Mouse (Mus musculus) adrenal gland, postnatal 36 days (tissue): Measurements from ENCODE around the gene Polr2l. TPM values are rescaled to one million over a fixed set of nuclear protein-coding genes. Genes with fewer than 3 reads are reported as not detected.
A peak's percentile ranks its signal among the peaks of the same experiment; 100 is the strongest.

ENCODE experiments used
- DNase-seq, 2 experiments: peaks; one replicate each; pipeline ENCODE4 v3.0.0; 2021; ENCODE audit warnings: mixed read lengths in 1 of 2
- total RNA-seq, 2 experiments: library from RNA; stranded (reverse); gene quantifications; 2 replicates each; pipeline ENCODE4 v1.2.3; 2021

Polr2l gene
- total RNA-seq, 2 experiments from 2014 or later: 99.8 to 134 TPM

DNA sequence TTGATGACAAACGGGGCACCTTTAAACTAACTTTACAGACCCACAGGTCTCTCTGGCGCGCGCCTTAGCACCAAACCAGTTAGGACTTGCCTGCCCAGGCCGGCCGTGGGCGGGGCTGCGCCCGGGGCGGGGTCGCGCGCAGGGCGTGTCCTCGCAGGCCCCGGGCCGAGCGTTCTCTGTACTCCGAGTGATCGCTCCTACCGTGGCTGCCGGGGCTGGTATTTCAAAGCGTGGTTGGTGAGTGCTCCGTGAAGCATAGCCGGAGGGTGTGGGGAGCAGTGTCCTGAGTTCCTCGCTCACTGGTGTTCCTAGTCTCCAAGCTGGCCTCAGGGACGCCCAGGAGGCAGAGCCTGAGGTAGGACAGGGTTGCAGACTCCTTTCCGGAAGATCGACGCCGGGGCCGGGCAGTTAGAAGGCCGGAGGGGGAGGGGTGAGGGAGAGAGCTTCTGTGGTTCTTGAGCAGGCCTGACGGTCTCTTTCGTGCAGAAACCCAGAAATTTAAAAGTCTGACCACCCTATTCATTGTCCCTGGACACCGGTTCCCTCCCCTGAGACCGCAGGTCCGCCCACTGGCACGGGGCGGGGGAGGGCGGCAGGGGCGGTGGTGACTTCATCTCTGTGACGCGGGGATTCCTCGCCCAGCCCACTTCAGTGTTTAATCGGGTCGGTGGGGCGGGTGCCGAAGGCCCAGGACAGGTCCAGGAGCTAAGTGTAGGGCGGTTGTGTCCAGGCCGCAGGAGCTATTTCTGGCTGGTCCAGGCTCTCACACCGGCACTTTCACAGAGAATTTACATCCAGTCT is 7.5 kb downstream of the Polr2l start, which contains the start of gene Cd151:
Gene Cd151 (plus strand): TSS at position 163 of the 801 bp plus-strand sequence.
- peak; percentile 94 to 97 for DNase-seq

DNA sequence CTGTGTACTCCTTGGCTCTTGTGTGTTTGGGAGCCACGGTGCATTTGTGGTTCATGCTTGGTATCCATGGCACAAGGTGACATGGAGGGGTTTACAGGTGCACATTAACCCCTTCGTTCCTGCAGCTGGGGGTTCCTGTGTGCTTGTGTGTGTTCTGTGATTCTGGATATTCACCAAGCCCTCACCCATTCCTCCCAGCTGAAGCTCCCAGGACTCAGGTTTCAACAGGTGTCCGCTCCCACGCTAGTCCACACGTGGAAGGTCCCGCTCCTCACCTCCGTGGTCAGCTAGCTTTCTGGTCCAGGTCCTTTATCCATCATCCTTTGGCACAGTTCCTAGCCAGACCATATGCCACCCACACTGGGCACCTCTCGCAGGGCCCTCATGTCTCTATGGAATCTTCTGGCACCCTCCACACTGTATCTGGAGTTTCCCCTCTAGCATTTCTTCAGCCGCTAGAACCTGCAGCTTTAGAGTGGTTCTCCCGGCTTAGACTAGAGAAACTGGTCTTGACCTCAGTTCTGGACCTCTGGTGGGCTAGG is 8.3 kb downstream of the Polr2l start:
- no peak for DNase-seq

DNA sequence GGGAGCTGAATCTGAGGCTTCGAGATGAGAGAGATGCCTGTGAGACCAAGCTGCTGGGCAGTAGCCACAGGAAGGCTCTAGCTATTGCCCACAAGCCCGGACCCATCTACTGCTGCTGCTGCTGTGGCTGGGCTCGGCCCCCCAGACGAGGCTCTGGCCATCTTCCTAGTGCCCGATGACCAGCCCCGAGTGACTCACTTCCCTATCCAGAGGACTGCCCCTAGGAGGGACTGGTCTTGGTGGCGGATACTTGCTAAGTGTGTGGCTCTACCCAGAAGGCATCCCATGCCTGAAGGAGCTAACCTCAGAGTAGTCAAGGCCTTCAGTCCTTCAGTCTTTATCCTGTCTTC is 8.9 kb downstream of the Polr2l start:
- peak; percentile 59 to 65 for DNase-seq

DNA sequence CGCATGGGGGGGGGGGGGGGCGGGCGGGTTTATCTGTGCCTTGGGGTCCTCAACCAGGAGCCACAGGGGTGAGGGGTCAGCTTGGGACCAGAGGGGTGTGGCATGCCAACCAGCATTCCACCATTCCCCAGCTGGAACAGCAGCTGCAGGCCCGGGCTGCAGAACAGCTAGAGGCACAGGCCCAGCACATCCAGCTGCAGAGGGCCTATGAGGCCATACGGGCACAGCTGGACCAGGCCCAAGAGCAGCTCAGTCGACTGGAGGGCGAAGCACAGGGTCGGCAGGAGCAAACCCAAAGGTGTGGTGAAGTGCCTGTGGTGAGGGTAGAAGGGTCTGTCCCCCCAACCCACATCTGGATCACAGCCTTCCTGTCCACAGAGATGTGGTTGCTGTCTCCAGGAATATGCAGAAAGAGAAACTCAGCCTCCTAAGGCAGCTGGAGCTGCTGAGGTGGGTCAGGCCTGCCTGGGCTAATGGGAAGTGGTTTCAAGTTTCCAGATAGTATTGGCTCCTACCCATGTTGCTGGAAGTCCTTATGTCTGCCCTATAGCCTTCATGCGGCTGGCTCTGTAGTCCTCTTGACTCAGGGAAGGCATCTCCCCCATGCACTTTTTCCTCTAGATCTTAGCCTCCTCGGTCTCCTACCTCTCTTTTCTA is 9.4 kb downstream of the Polr2l start:
- no peak for DNase-seq

DNA sequence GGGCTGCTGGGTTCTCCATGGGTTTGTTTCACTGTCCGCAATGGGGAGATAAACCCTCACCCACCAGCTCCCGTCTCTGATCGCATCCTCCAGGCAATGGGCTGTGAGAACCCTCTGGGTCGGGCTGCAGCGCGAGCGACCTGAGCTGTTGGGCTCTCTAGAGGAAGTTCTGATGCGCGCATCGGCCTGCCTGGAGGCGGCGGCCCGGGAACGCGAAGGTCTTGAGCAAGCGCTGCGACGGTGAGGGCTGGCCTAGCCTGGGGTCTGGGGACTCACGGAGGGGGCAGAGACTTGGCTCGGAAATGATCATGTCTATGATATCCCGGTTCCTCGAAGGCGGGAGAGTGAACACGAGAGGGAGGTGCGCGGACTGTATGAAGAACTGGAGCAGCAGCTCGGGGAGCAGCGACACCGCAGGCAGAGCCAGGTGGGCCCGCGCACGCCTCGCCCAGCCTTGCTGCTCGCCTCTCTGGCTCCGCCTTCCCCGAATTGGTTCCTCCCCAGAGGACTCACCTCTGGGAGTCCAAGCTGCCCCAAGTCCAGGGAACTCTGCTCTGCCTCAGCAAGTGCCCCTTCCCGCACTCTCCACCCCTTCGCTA is 10.2 kb downstream of the Polr2l start:
- no peak for DNase-seq

DNA sequence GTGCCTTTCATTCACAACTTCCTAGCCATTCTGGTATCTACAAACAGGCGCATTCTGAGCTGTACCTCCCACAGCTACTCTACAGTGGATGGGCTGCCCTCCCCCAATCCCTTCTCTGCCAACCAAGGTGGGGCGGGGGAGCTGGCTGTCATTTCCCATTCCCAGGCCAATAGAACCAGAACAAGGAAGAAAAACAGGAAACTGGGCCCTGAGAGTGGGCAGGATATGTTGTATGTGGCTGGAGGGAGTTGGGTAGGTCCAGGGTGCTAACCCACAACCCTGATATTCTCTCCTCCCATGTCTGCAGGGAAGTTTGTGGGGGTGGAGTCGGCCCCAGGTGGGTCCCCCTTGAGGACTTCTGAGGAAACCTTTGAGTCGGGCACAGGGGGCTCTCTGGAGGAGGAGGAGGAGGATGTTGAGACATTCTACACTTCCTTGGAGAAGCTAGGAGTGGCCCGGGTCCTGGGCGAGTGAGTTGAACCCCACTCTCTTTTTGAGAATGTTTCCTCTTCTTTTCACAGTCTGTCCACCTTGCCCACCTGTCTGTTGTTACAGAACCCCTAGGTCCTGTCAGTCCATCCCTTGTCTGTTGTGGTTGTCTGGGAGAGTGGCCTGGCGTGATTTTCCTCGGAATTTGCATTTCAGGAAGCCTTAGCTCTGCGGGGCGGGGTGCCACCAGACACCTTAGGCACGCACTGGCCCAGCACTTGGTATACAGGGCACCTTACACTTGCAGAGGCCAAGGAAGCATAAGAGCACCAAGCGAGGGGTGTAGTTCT is 10.9 kb downstream of the Polr2l start:
- peak in 1 of 2 experiments; percentile 65 for DNase-seq

DNA sequence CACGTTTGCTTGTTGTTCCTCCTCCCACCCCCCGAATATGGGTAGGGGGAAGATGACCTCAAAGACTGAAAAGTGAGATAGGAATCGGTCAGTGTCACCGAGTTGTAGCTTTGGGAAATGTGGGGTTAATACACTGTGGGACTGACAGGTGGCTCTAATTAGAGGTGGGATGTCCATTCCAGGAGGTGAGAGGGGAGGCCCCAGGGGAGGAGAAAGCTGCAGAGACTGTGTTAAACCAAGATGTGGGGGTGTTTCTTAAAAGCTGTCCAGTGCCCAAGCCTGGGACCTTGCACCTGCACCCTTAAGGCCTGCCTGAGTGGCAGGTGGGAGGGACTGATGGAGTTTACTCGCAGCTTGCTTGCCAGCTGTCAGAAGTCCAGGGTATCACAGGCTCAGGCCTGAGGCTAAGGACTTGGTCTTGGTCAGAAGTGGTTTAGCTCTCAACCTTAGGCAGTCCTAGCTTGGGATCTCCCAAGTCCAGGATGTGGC is 12.6 kb downstream of the Polr2l start:
- no peak for DNase-seq

DNA sequence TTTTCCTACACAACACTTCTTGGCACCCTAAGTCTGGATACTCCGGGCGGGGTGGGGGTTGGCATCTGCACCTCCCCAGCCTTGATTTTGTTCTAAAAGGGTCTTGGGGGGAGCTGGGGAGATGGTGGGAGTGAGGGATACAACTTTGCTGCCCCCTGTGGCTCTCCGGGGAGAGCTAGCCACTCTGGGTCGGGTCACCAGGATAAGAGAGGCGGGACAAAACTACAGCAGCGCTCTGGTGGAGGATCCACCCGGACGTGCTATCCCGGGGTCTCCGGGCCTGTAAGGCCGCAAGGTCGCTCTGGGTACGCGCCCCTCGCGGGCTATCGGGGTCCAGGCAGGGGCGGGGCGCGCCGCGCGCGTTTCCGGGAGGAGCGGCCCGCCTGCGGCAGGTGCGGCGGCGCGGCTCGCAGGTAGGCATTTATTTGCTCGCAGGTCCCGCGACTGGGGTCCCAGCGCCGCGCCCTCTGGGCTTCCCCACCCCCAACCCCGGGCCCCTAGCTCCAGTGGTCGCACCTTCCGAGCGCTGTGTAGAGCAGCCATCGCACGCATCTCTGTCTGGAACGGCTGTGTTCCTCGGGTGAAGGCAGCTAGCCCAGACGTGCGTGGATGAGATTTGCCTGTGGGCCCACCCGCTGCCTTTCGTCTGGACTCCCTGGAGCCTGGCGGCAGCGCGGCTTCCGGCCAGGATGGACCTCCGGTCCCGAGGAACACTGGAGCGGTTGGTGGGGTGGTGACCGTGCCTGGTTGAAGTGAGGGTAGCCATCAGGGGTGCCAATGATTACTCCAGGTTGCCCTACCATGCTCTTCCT is 13.2 kb downstream of the Polr2l start:
- DNase-seq: peak in 1 of 2 experiments; percentile 61

DNA sequence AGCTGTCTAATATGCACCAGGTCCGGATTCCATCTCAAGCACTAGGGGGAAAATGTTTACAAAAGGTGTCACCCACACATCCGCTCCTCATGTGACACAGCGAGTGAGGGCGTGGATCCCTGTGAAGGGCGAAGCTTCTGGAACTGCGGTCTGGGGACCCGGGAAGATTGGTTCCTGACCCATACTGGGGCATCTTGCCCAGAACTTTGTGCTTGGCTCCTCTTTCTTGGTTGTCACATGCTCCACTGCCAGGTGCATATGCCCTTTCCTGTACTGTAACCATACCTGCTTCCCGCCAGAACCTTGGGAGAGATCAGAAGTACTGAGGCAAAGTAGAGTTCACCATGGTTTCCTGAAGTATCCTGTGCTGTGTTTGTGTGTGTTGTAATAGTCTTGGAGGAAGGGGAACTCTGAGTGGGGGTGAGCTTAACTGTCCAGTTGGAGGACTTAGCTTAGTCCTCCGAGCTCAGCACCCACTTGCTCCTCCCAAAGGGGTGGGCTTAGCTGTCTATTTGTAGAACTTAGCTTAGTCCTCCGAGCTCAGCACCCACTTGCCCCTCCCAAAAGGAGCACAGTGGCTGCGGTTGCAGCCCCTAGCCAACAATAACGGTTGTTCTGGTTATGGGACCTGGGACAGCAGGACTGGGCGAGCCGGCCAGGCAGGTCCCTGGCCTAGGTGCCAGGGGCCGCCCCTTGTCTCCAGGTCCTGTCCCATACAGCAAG is 14.4 kb downstream of the Polr2l start, which contains the start of gene Cracr2b:
Gene Cracr2b (plus strand): TSS at position 704 of the 723 bp plus-strand sequence.
- DNase-seq: no peak

DNA sequence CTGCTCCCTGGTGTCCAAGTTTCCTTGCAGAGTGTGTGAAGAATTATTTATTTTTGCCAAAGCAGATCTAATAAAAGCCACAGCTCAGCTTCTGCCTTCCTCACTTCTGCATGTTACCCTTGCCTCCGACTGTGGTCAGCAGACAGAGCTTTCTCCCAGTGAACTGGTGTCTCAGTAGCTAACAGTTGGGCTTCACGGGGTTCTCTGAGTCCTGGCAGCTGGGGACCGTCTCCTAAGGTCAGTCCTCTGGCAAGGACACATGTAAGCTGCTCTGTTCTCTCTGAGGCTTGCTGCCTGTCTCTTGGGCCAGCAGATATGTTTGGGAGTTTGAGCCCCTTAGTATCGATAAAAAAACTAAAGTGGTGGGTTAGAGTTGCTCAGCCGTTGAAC is 14.9 kb downstream of the Polr2l start:
- no peak for DNase-seq

DNA sequence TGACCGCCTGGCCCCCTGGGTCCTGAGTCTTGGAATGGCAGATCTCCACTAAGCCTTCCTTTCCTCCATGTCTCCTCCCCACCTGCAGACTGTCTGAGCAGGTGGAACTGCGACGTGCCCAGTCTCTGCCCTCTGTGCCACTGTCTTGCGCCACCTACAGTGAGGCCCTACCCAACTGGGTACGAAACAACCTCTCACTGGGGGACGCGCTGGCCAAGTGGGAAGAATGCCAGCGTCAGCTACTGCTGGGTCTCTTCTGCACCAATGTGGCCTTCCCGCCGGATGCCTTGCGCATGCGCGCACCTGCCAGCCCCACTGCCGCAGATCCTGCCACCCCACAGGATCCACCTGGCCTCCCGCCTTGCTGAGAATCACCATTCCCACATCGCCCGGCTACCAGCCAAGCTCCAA is 15.6 kb downstream of the Polr2l start:
- DNase-seq: no peak

DNA sequence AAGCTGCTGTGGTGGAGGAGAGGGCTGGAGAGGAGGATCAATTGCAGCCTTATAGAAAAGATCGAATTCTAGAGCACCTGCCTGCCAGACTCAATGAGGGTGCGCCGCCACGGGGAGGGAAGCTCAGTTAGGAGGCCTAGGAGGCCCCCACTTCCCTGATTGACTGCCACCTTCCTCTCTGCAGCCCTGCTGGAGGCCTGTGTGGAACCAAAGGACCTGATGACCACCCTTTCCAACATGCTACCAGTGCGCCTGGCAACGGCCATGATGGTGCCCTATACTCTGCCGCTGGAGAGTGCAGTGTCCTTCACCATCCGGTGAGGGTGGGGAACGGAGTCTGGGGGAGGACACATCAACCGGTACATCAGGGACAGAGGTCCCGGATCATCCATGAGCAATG is 16.3 kb downstream of the Polr2l start:
- DNase-seq: no peak

DNA sequence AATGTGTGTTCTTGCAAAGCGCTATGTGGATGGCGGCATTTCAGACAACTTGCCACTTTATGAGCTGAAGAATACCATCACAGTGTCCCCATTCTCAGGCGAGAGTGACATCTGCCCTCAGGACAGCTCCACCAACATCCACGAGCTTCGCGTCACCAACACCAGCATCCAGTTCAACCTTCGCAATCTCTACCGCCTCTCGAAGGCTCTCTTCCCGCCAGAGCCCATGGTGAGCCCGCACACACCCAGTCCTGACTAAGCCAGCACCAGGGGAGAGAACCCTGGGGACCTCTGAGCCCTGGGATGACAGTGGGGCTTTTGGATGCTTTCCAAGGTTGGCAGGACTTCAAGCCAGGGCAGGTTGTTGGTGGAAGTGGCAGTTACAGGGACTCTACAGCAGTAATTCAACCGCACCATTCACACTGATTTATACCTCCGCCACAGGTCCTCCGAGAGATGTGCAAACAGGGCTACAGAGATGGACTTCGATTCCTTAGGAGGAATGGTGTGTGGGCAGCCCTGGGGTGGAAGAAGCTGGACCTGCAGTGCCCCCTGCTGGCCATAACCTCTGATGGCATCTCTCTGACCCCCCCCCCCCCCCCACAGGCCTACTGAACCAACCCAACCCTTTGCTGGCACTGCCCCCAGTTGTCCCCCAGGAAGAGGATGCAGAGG is 16.8 kb downstream of the Polr2l start:
- peak; percentile 68 to 76 for DNase-seq

DNA sequence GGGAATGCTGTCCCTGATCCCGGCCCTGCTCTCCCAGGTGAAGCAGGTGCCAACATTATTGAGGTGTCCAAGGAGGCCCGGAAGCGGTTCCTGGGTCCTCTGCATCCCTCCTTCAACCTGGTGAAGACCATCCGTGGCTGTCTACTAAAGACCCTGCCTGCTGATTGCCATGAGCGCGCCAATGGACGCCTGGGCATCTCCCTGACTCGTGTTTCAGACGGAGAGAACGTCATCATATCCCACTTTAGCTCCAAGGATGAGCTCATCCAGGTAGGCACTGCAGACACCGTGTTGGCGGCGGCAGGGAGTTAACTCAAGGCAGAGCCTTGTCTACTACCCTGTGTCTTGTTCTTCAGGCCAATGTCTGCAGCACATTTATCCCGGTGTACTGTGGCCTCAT is 17.7 kb downstream of the Polr2l start:
- no peak for DNase-seq

DNA sequence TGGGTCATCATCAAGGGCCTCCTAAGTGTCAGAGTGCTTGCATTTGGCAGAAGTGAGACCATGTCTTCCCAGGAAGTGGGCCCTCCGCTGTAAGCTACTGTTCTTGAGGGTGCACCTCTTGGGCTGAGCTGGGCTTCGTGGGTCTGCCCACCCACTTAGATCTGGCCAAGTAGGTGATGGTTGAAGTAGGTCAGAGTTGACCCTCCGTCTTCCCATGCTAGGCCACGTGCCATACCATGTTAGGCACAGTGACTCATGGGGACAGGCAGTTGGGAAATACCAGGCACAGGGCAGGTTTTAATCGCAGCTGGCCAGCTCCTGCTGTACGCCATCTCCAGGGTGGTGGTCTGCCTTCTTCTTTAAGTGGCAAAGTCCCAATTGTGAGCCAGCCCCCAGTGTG is 18.2 kb downstream of the Polr2l start:
- peak; percentile 79 to 81 for DNase-seq

DNA sequence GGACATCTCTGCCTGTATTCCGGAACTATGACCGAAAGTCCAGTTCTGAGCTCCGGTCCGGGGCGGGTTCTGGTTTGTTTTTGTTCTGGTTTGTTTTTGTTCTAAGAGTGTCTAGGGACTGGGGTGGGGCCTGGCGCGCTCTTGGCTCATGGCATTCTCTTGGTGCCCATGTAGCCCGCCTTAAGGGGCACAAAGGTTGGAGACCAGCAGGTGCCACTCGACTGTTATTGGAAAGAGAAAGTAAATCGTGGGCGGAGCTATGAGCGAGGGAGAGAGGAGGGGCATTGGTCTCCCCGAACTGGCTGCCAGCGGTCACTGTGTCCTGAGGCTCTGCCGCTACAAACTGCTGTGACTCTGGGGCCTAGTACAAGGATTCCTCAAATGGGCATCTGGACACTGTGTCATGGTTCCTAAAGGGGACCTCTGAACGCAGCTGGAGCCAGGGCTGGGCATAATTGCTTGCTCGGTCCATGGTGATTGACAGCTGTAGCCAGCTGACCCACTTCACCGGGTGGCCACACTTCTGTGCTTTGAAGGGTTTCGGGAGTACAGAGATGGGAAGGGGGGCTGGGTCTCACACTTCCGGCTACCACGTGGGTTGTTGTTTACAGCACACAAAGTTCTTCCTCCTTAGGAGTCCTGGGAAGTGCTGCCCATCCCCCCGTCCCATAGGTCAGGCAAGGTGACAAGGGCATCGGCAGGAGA is 19.2 kb downstream of the Polr2l start:
- DNase-seq: peak; percentile 81 to 86

DNA sequence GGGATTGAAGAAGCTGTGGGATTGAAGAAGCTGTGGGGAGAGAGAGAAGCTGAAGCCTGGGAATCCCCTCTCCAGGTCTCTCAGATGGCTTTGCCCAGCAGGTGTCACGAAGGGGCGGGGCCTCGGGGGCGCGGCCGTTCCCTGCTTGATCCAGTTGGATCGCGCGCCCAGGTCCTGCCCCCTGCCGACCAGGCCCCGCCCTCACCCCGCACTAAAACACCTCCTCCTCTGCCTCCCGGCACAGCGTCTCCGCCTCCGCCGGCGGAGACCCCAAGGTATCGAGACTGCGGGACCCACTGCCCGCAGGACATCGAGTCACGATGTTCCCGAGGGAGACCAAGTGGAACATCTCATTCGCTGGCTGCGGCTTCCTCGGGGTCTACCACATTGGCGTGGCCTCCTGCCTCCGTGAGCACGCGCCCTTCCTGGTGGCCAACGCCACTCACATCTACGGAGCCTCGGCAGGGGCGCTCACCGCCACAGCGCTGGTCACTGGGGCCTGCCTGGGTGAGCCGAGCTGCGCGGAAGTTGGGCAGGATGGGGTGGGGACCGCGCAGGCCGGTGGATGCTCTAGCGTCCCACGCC is 19.9 kb downstream of the Polr2l start, which contains the start of gene Pnpla2:
Gene Pnpla2 (plus strand): TSS at position 232 of the 585 bp plus-strand sequence.
- DNase-seq: peak; percentile 99 to 100

DNA sequence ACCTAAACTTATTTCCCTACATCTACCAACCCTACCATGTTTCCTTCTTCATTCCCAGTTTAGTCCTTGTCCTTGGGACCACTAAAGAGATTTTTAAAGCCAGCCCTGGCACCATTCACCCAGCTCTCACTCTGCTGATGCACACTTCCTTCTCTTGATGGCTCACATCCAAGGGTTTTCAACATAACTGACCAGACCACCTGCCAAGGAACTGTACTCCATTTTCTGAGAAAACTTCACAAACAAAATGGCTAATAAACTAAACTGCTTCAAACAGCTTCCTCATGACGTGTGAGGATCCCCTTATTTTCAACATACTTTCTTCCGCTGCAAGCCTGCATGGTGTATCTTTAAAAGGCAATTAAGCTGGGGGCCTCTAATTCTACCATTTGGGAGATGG is 21.3 kb downstream of the Polr2l start:
- no peak for DNase-seq

DNA sequence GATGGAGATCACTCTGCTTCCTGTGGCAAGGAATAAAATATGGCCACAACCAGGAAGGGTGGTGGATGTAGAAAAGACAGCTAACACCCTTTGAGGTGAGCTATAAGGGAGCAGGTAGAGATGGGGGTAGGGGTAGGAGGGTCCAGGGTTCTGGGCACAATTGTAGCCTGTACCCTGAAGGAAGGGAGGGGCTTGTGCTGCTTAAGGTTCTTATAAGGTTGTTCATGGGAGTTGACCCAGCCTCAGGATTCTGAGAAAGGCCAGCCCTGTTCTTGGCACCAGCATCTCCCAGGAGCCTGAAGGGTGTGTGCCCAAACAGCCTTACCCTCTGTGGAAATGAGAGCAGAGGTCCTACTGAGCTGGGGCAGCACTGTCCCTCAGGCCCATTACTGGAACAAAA is 23.0 kb downstream of the Polr2l start:
- DNase-seq: no peak
